Mouse (Mus musculus): ENCODE measurements around the gene Ccm2. TPM values are rescaled to one million over a fixed set of nuclear protein-coding genes. Genes with fewer than 3 reads are reported as not detected.

Gene Ccm2
- total RNA-seq, 2 experiments from 2014 or later: 53.5 to 54.1 TPM

DNA sequence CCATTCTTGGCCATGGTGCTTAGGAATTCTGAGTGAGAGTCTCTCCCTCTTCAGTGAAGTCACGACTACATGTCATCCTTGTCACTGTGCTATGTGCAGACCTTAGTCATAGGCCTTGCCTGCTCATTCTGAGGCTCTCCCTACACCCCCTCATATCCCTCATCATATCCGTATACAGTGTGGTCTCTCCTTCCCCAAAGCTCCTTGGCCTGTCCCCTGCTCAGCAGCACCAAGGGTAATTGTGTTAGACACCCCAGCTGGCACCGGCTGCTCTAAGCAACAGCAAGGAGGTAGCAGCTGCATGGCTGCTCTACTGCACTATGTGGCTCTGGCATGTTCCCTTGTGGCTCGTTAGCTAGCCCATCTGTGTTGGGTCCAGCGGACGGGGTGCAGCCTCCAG is 97.9 kb downstream of the Ccm2 start:
- no peak for DNase-seq (ENCODE audit: low spot score in 2 of 2)

Other genes with a start within 250 kb of the Ccm2 start
- gene Zmiz2, start 157.8 kb upstream of the Ccm2 start, total RNA-seq (2021): 100 to 1,000 TPM; 169 to 174 TPM
- gene Ppia, start 131.4 kb upstream of the Ccm2 start, total RNA-seq (2021): 1,000 to 10,000 TPM; 1,682 to 1,687 TPM
- 10 to 100 TPM; 36.3 to 45.4 TPM for gene H2afv, start 102.4 kb upstream of the Ccm2 start, total RNA-seq (2021)
- 100 to 1,000 TPM; 229 to 239 TPM for gene Purb, start 71.0 kb upstream of the Ccm2 start, total RNA-seq (2021)
- gene Myo1g, start 25.9 kb upstream of the Ccm2 start, total RNA-seq (2021): under 1 TPM; 0.43 to 0.57 TPM
- 10 to 100 TPM; 37.5 to 38.6 TPM for gene Nacad, start 59.2 kb downstream of the Ccm2 start, total RNA-seq (2021)
- 10 to 100 TPM; 42.6 to 46.8 TPM for gene Tbrg4, start 79.2 kb downstream of the Ccm2 start, total RNA-seq (2021)
- not detected for gene Wap, start 91.8 kb downstream of the Ccm2 start, total RNA-seq (2021)
- 1 to 10 TPM; 6.6 to 7.3 TPM for gene Ramp3, start 111.6 kb downstream of the Ccm2 start, total RNA-seq (2021)